Mouse (Mus musculus): Measurements from ENCODE around the gene Olfr1328.
"Not testable (repeated sequence)": the region's sequence is repeated elsewhere in the genome, so short reads cannot be mapped to it uniquely, and the experiment has no call there.

Gene Olfr1328

GRCm38 (mm10) chr4:118938512-118938911 is at the start of gene Olfr1328:
Gene Olfr1328 (minus strand): TSS chr4:118938612.
- no peak for DNase-seq (ENCODE audit: extremely low spot score, low read depth, low spot score)

- DNase-seq (ENCODE audit: extremely low spot score, low read depth, low spot score): no peak
These were observed 46.9 kb upstream of the Olfr1328 start for GRCm38 (mm10) chr4:118985291-118985690.

GRCm38 (mm10) chr4:118973281-118973680 is 34.9 kb upstream of the Olfr1328 start:
- DNase-seq (ENCODE audit: extremely low spot score, low read depth, low spot score): no peak

GRCm38 (mm10) chr4:118967711-118968110 is 29.3 kb upstream of the Olfr1328 start:
- no peak for DNase-seq (ENCODE audit: extremely low spot score, low read depth, low spot score)

GRCm38 (mm10) chr4:118961141-118961628 is 22.8 kb upstream of the Olfr1328 start, which contains the start of gene Lao1:
Gene Lao1 (plus strand): TSS chr4:118961578.
- DNase-seq (ENCODE audit: extremely low spot score, low read depth, low spot score): no peak

- DNase-seq (ENCODE audit: extremely low spot score, low read depth, low spot score): no peak
These were observed 20.4 kb upstream of the Olfr1328 start for GRCm38 (mm10) chr4:118958812-118959211.

- DNase-seq (ENCODE audit: extremely low spot score, low read depth, low spot score): not testable (repeated sequence)
These were observed 7.1 kb downstream of the Olfr1328 start for GRCm38 (mm10) chr4:118931326-118931725.

GRCm38 (mm10) chr4:118917365-118917764 is 21.0 kb downstream of the Olfr1328 start, which contains the start of gene Olfr1329:
Gene Olfr1329 (minus strand): TSS chr4:118917465.
- DNase-seq (ENCODE audit: extremely low spot score, low read depth, low spot score): not testable (repeated sequence)

- DNase-seq (ENCODE audit: extremely low spot score, low read depth, low spot score): no peak
These were observed 36.4 kb downstream of the Olfr1328 start for GRCm38 (mm10) chr4:118901981-118902380.

- no peak for DNase-seq (ENCODE audit: extremely low spot score, low read depth, low spot score)
These were observed 50.1 kb downstream of the Olfr1328 start, which contains the start of gene Olfr1330 for GRCm38 (mm10) chr4:118888297-118888696. Gene Olfr1330 (plus strand): TSS chr4:118888597.
